Mouse (Mus musculus) cerebellum, adult 2 months (tissue): ENCODE measurements around the gene Zdhhc24.

ENCODE experiments used
- CTCF ChIP-seq: fragments of 200-500 bp; IDR thresholded peaks from 2 replicates; pipeline ENCODE4 v1.5.1; 2011; ENCODE audit warnings: low read depth, mild to moderate bottlenecking, control low read depth, low read length, moderate library complexity, borderline replicate concordance; ENCODE audit not compliant: insufficient read depth
- POLR2A ChIP-seq: fragments of 200-500 bp; IDR thresholded peaks from 2 replicates; pipeline ENCODE4 v1.6.1; 2011; ENCODE audit warnings: low read length, control low read depth, borderline replicate concordance; ENCODE audit not compliant: insufficient read depth

- TF ChIP-seq CTCF (no peak), POLR2A (no peak)
These were observed 22.5 kb upstream of the Zdhhc24 start for GRCm38 (mm10) chr19:4855951-4856350.
